Mouse (Mus musculus): Measurements from ENCODE around the gene Nanos2. TPM values are rescaled to one million over a fixed set of nuclear protein-coding genes. Genes with fewer than 3 reads are reported as not detected.

Gene Nanos2
- polyA plus RNA-seq, 1 experiment from 2014 or later: 0.09 TPM

- 83% methylated on average over 13 of the region's 13 CpGs for WGBS
- H3K4me3 ChIP-seq: peak overlapping the region; percentile 98; the same call in 1 of the 2 replicates
- DNase-seq (ENCODE audit: low spot score): no peak
- no peaks in the 10 kb centered on the region for H3K27me3 ChIP-seq (ENCODE audit: insufficient read depth, poor library complexity, severe bottlenecking)
- no peak overlapping the region for H3K27ac ChIP-seq
- H3K9me3 ChIP-seq: no peaks in the 10 kb centered on the region
- peaks cover 60% of the 10 kb centered on the region for H3K4me1 ChIP-seq (replicated peaks)
- H3K36me3 ChIP-seq: peaks cover 34% of the 10 kb centered on the region
Measured at GRCm38 (mm10) chr7:19007026-19007977, 20.1 kb downstream of the Nanos2 start.

DNA sequence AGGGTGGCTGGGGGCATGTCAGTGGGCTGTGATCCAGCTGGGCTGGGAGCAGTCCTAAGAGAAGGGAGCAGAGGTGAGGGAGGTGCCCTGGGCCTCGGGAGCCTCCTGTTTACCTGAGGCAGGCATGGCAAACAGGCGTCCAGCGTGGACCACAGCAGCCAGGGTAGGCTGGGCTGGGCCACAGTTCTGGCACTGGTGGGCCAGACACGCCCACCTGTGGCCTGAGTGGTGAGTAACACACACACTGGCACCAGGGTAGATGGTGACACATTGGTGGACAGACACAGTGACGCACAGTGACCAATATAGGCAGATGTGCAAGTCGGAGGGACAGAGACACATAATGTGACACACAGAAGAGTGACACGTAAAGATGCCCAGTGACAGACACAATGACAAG is 23.4 kb downstream of the Nanos2 start:
- Histone ChIP-seq H3K27me3 (ENCODE audit: insufficient read depth, poor library complexity, severe bottlenecking) (peaks cover 9% of the 10 kb centered on the region), H3K9me3 (no peaks in the 10 kb centered on the region), H3K4me1 (replicated peaks) (peaks cover 45% of the 10 kb centered on the region), H3K27ac (no peak overlapping the region), H3K36me3 (peaks cover 24% of the 10 kb centered on the region), H3K4me3 (no peak overlapping the region)
- DNase-seq (ENCODE audit: low spot score): no peak
- 81% methylated on average over 7 of the region's 7 CpGs for WGBS

- Histone ChIP-seq H3K27ac (peak overlapping the region; percentile 89), H3K4me3 (peak overlapping the region; percentile 52), H3K27me3 (ENCODE audit: insufficient read depth, poor library complexity, severe bottlenecking) (peaks cover 9% of the 10 kb centered on the region), H3K36me3 (peaks cover 10% of the 10 kb centered on the region), H3K9me3 (no peaks in the 10 kb centered on the region), H3K4me1 (replicated peaks) (peaks cover 31% of the 10 kb centered on the region)
- DNase-seq (ENCODE audit: low spot score): peak; percentile 34
- WGBS: 2% methylated on average over 31 of the region's 31 CpGs
Measured at GRCm38 (mm10) chr7:19012025-19012621, 24.9 kb downstream of the Nanos2 start.

GRCm38 (mm10) chr7:19012882-19013281 is 25.7 kb downstream of the Nanos2 start:
- Histone ChIP-seq H3K4me1 (replicated peaks) (peaks cover 23% of the 10 kb centered on the region), H3K4me3 (0 out of 2 replicates have a peak overlapping the region, but pooled peaks have one; percentile 52), H3K27ac (0 out of 2 replicates have a peak overlapping the region, but pooled peaks have one; percentile 89), H3K27me3 (ENCODE audit: insufficient read depth, poor library complexity, severe bottlenecking) (peaks cover 9% of the 10 kb centered on the region), H3K9me3 (no peaks in the 10 kb centered on the region), H3K36me3 (peaks cover 2% of the 10 kb centered on the region)
- DNase-seq (ENCODE audit: low spot score): no peak
- WGBS: 46% methylated on average over 2 of the region's 2 CpGs

DNA sequence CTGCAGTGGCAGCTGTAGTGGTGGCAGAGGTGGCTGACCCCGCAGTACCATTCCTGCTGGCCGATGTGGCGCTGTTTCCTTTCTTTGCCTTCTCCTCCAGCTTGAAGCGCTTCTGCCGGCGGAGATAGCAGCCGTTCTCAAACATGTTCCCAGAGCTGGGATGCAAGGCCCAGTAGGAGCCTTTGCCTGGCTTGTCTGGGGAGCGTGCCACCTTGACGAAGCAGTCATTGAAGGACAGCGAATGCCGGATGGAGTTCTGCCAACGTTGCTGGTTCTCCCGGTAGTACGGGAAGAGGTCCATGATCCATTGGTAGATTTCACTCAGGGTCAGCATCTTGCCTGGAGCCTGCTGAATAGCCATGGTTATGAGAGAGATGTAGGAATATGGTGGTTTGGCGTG is 27.3 kb downstream of the Nanos2 start:
- Histone ChIP-seq H3K4me3 (no peak overlapping the region), H3K27me3 (ENCODE audit: insufficient read depth, poor library complexity, severe bottlenecking) (peaks cover 9% of the 10 kb centered on the region), H3K36me3 (no peaks in the 10 kb centered on the region), H3K9me3 (0 out of 2 replicates have a peak, but pooled peaks cover 2% of the 10 kb centered on the region), H3K4me1 (replicated peaks) (peaks cover 22% of the 10 kb centered on the region), H3K27ac (peak overlapping the region; percentile 23; the same call in 1 of the 2 replicates)
- DNase-seq (ENCODE audit: low spot score): no peak
- 64% methylated on average over 15 of the region's 15 CpGs for WGBS

- no peak overlapping the region for H3K4me3 ChIP-seq
- no peaks in the 10 kb centered on the region for H3K36me3 ChIP-seq
- H3K4me1 ChIP-seq (replicated peaks): peaks cover 22% of the 10 kb centered on the region
- H3K27me3 ChIP-seq (ENCODE audit: insufficient read depth, poor library complexity, severe bottlenecking): peaks cover 18% of the 10 kb centered on the region
- no peak overlapping the region for H3K27ac ChIP-seq
- 0 out of 2 replicates have a peak, but pooled peaks cover 2% of the 10 kb centered on the region for H3K9me3 ChIP-seq
- DNase-seq (ENCODE audit: low spot score): no peak
- 90% methylated on average over 4 of the region's 4 CpGs for WGBS
Measured at GRCm38 (mm10) chr7:19016042-19016441, 28.8 kb downstream of the Nanos2 start.

- no peaks in the 10 kb centered on the region for H3K36me3 ChIP-seq
- peaks cover 37% of the 10 kb centered on the region for H3K27me3 ChIP-seq (ENCODE audit: insufficient read depth, poor library complexity, severe bottlenecking)
- no peak overlapping the region for H3K4me3 ChIP-seq
- peaks cover 8% of the 10 kb centered on the region for H3K4me1 ChIP-seq (replicated peaks)
- 89% methylated on average over 7 of the region's 7 CpGs for WGBS
- 0 out of 2 replicates have a peak, but pooled peaks cover 2% of the 10 kb centered on the region for H3K9me3 ChIP-seq
- H3K27ac ChIP-seq: no peak overlapping the region
- no peak for DNase-seq (ENCODE audit: low spot score)
Measured at GRCm38 (mm10) chr7:19017909-19018308, 30.7 kb downstream of the Nanos2 start.

DNA sequence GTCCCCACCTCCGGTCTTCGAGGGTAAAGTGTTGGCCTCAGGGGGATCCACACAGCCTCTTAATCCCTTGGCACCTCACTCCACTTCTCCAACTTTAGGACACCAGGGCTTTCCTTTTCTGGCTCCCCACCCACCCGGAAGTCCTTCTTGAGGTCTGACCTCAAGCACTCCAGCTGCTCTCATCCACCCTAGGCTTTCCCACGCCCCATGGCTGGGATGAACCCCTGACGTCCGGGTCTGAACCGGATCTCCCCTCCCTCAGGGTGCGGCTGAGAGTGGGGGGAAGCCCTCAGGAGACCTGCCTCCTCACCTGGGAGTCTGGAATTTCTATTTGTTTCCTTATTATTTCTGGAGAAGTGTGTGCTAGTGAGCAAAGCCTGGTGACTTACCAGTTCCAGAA is 33.8 kb downstream of the Nanos2 start:
- no peaks in the 10 kb centered on the region for H3K36me3 ChIP-seq
- H3K4me1 ChIP-seq (replicated peaks): peaks cover 29% of the 10 kb centered on the region
- H3K27me3 ChIP-seq (ENCODE audit: insufficient read depth, poor library complexity, severe bottlenecking): peaks cover 38% of the 10 kb centered on the region
- no peak overlapping the region for H3K4me3 ChIP-seq
- 26% methylated on average over 8 of the region's 8 CpGs for WGBS
- no peak overlapping the region for H3K27ac ChIP-seq
- 0 out of 2 replicates have a peak, but pooled peaks cover 6% of the 10 kb centered on the region for H3K9me3 ChIP-seq
- no peak for DNase-seq (ENCODE audit: low spot score)

- Histone ChIP-seq H3K9me3 (0 out of 2 replicates have a peak, but pooled peaks cover 6% of the 10 kb centered on the region), H3K4me1 (replicated peaks) (peaks cover 35% of the 10 kb centered on the region), H3K27ac (no peak overlapping the region), H3K36me3 (no peaks in the 10 kb centered on the region), H3K4me3 (no peak overlapping the region), H3K27me3 (ENCODE audit: insufficient read depth, poor library complexity, severe bottlenecking) (peaks cover 38% of the 10 kb centered on the region)
- DNase-seq (ENCODE audit: low spot score): no peak
- 62% methylated on average over 18 of the region's 18 CpGs for WGBS
Measured at GRCm38 (mm10) chr7:19022189-19022958, 35.2 kb downstream of the Nanos2 start.

DNA sequence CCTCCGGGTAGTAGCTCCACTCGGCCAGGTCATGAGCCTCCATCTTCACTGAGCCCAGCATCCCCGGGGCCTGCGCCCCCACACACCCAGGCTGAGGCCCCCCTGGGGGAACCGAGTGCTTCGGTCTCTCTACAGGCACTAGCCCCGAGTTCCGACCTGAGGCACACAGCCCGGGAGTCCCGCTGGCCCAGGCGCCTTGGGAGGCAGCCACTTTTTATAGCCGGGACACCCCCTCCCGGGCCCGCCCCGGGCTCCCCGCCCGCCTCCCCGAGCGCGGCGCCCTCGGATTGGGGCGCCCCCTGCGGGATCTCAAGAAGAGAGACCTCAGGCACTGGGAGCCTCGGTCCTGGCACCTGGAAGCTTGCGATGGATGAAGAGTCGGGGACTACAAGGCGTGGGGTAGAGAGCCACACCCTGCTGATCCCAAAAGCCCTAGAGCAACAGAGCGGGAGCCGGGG is 36.2 kb downstream of the Nanos2 start, which contains the start of gene Foxa3:
Foxa3 (minus strand) TSS at position 182 of the 458 bp plus-strand sequence.
- 7% methylated on average over 30 of the region's 30 CpGs for WGBS
- peak within 1 kb of the TSS; percentile 94 for H3K27ac ChIP-seq

GRCm38 (mm10) chr7:19024096-19024506 is 36.9 kb downstream of the Nanos2 start, which contains the start of gene Sympk:
Gene Sympk (plus strand): TSS chr7:19024377.
- H3K4me1 ChIP-seq (replicated peaks): peaks cover 39% of the 10 kb centered on the region

More for the DNA sequence above, 36.2 kb downstream of the Nanos2 start, which contains the start of gene Foxa3:
- DNase-seq (ENCODE audit: low spot score): peak; percentile 15
- Histone ChIP-seq H3K27me3 (ENCODE audit: insufficient read depth, poor library complexity, severe bottlenecking) (peaks cover 38% of the 10 kb centered on the region), H3K4me3 (peak within 1 kb of the TSS; percentile 96), H3K36me3 (peaks cover 3% of the 10 kb centered on the region), H3K4me1 (replicated peaks) (peaks cover 39% of the 10 kb centered on the region), H3K9me3 (0 out of 2 replicates have a peak, but pooled peaks cover 6% of the 10 kb centered on the region)

More at GRCm38 (mm10) chr7:19024096-19024506, 36.9 kb downstream of the Nanos2 start, which contains the start of gene Sympk:
- peaks cover 10% of the 10 kb centered on the region for H3K36me3 ChIP-seq
- H3K4me3 ChIP-seq: peak within 1 kb of the TSS; percentile 96
- peak; percentile 96 for DNase-seq (ENCODE audit: low spot score)
- H3K27ac ChIP-seq: peak within 1 kb of the TSS; percentile 94
- H3K27me3 ChIP-seq (ENCODE audit: insufficient read depth, poor library complexity, severe bottlenecking): peaks cover 38% of the 10 kb centered on the region
- under 1% methylated on average over 50 of the region's 50 CpGs for WGBS
- H3K9me3 ChIP-seq: 0 out of 2 replicates have a peak, but pooled peaks cover 3% of the 10 kb centered on the region
